Mouse (Mus musculus) cerebellum, postnatal 10 days (tissue): ENCODE measurements around the gene Sft2d2.

Source experiments
- DNase-seq, 2 experiments: peaks; one replicate each; pipeline ENCODE4 v3.0.0; 2021; ENCODE audit warnings: mixed read lengths in 2 of 2

Gene Sft2d2

DNA sequence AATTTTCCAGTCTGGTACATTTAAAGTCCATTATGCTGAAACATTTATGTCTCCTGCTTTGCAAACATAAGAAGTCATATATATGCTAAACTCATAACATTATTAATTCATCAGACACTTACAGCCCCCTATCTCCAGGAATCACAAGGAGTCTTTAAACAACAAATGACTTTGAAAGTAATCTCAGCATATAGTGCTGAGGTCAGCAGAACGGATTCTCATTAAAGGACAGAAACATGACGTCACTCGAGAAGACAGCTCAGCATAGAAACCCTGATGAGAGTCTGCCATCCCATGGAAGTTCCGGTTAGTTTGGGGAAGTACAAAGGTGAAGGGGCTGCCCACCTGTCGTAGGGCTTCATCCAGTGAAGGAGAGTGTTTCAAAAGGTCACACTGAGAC lies 64.7 kb downstream of the Sft2d2 start:
- DNase-seq: no peak
